Mouse (Mus musculus): ENCODE results near the gene Lenep.

The Lenep gene

DNA sequence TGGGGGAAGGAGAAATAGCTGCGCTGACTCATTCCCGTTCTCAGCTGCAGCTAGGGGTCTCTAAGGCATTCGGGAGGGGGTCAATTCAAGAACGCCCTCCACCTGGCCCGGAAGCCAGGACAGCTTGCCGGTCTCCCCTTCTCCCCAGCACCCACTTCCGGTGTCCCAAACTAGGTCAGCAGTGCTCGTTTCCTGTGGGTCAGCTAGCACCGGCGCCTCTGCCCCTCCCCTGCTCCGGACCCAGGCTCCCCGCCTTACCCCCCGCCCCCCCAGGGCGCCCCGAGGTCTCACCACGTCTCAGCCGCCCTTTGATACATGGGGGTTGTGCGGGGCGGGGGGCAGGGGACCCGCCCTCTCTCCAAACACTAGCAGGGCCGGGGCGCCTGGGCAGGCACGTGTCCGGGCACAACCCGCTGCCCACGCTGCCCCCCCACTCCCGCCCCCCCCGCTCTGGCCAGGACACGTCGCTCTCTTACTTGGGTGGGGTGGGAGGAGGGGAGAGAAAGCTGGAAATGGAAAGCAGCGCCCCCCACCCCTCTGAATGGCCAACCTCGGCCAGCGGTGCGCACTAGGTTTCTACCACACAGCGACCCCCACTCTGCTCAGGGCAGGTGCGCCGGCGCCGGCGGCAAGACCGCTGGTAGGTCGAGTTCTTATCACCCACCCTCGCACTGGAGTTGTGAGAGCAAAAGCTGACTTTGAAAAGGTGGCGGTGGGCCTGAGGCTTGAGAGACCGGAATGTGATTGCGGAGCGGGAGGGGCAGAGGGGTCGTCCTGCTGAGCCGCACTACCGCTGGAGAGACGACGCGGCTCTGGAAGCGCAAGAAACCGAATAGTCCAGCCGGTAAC, 10.7 kb downstream of the Lenep start:
- DNase-seq (ENCODE audit: low spot score), result peak; percentile 66

DNA sequence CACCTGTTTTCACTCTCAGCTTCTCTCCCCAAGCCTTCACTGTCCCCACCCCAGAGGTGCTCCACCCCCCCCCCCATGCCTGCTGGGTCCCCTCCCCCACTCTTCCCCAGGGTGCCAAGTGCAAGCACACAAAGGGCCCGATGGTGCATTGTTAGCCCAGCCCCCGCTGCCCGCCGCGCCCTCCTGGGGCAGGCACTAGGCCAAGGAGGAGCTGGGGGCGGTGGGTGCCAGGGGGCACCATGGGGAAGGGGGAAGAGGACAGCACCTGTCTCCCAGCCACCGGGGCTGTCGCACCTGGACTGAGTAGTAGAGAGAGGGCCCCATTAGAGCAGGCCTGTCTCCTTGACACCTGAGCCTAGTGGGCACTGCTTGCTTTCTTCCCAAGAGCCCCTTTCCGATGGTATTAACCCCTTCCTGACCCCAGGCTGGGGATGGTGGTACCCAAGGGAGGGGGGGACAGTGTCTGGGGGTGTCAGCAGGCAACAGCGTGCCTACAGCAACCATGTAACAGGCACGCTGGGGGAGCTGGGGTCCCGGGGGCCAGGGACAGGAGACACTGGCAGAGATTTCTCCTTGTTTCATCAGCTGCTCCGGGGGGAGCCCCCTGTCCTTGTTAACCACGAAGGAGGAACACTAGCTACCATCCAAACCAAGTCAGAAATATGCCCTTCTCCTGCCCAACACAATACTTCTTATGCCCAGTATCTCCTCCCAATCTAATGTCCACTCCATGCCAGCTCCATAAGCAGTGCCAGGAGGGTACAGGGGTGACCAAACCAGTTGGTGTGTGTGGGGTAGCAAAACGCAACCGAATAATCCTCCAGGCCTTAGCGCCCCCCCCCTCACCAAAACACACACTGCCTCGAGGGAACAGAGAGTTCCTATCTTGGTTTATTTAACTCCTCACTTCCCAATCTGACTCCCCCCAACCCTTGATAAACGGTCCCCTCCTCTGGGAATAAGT, 11.6 kb downstream of the Lenep start:
- peak; percentile 13 for DNase-seq (ENCODE audit: low spot score)

DNA sequence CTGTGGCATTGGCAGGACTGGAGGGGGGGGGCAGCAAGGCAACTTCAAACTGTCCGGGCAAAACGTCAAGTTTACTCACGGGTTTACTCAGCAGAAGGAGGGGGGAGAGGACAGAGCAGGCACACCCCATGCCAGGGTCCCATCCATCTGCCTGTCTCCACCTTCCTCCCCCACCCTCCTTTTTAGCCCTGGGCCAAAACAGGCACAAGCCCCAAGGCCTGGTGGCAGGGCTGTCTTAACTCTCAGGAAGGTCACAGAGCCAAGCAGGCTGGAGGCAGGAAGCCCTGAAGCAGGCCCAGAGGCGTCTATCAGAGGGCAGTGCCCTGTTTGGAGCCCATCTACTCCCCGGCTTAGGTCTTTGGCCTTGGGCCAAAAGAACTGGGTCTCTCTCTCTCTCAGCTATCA, 12.5 kb downstream of the Lenep start:
- DNase-seq (ENCODE audit: low spot score), result no peak

DNA sequence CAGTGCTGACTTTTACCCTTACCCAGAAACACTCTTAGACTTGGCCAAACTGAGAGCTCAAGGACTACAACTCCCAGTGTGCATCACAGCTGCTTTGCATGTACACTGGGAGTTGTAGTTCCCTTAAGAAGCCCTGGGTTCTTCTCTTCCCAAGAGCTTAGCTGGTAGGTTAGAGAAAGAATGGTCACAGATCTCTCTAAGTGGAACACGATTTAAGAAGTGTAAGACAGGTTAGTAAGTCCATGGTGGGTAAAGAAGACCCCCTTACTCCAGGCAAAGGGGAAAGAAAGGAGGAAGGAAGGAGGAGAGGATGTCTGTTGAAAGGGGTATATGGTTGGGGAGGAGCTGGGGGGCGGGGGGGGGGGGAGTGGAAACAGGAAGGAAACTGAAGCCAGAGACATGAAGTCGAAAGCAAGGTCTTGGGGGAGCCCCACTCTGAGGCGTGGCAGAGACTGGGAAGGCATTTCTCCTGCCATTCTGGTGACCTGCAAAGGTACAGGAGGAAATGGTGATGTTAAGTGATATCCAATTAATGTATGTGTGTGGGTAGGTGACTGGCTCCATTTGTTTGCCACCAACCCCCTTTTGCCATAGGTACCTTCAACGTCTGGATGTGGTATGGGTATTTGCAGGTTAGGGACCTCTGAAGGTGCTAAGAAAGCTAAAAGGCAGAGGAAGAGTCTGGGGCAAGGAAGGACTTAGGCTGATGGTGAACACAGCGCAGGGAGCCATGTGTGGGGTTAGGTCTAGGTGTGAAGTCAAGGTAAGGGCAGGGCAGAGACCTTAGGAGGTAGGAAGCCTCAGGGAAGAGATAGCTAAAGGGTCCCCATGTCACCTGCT, 13.5 kb downstream of the Lenep start:
- DNase-seq (ENCODE audit: low spot score), result peak; percentile 53

DNA sequence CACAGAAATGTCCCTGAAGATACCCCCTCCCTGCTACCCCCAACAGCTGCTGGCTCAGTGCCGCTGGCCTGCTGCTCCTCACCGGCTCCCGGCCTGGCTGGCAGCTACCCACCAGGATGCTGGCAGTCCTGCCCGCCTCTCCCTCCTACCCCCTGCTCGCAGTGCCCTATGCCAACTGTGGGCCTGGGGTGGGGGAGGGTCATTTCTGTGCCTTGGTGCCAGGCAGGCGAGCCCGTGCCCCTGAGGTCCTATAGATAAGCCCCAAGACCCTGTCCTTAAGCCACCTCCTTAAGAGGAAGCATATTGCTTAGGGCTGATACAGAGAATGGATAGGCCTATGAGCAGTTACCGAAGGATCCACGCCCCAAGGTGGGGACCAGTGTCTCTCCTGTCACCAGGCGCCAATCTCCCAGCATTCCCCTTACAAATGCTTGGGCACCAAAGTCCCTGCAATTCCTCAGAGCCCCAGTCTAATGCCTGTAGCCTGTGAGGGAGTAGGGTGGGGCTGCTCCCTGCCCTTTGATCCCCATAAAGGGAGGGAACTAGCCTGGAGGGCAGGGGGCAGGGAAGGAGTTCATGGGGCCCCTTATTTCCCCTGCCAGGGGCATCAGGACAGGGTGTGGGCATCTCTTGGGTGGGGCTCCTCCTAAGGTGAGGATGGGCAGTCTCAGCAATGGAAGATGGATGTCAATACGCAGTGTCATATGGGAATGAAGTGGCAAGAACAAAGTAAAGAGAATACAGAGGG, 14.3 kb downstream of the Lenep start:
- no peak for DNase-seq (ENCODE audit: low spot score)

DNA sequence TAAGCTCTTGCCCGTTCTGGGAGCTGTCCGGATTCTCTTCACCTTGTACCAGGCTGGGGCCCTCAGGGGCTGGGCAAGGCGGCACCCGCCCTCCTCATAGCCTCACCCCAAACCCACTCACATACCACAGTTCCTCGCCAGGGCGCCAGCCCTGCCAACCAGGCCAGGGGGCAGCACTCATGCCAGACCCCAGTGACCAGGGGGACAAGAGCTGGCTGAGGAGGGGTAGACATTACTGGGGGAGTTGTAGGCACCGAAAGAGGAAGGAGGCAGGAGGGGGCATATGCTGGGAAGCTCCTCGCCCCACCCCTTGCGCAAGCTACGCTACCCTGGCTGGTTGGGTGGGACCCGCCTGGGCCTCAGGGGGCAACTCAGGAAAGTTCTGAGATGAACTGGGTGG, 15.0 kb downstream of the Lenep start:
- DNase-seq (ENCODE audit: low spot score), result no peak

DNA sequence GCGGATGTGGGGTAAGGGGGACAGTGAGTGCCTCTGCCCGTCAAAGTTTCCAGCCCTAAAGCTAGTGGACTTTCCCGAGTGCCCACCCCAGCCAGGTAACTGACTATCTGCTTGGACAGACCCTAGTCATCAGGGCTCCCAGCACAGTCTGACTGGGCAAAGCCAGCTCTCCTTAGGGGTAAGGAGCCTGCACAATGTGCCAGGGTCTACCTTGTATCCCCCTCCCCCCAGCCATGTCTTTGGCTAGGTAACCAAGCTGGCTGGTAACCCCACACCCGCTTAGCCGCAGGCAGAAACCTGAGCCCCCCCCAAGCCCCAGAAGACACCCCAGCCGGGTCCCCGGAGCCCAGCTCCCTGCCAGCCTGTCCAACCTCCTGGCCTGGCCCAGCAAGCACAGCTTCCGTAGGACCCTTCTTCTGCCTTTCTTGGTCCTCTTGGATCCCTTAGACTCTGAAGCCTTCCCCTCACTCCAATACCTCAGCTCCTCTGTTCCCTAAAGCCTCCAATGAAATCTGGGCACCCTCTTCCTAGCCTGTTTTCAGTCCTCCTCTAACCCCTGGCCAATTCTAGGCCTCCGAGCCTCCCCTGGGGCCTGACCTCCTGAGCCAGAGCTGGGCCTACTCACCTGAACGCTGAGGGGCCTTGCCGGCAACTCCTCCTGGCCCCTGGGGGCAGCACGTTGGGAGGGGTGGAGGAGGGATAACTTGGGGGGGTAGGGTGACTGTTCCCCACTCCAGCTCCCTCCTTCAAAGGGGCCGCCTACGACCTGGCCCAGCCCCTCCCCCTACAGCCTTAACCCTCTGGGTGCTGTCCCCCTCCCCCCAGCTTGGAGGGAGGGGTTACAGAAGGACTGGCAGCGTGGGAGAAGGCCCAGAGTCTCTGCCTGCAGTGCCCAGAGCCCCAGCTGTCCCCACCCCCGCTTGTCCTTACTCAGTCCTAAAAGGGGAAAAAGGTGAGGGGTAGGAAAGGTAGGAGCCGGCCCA, 15.9 kb downstream of the Lenep start:
- DNase-seq (ENCODE audit: low spot score), result no peak

DNA sequence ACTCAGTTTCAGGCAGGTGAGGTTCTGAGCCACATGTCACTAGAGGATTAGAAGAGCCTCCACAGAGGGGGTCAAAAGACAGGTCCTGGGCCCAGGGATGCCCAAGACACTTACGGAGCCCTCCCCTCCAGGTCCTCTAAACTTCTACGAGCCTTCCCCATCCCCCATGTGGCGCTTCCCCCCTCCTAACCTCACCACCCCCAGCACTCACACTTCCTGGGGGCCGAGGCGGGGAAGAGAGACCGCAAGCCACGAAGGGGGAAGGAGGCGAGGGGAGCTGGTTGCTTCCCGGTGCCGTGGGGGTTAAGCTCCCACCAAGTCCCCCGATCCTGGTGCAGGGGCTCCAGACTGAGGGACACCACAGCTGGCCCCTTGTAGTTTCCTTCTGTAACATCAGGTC, 17.1 kb downstream of the Lenep start:
- DNase-seq (ENCODE audit: low spot score), result no peak

DNA sequence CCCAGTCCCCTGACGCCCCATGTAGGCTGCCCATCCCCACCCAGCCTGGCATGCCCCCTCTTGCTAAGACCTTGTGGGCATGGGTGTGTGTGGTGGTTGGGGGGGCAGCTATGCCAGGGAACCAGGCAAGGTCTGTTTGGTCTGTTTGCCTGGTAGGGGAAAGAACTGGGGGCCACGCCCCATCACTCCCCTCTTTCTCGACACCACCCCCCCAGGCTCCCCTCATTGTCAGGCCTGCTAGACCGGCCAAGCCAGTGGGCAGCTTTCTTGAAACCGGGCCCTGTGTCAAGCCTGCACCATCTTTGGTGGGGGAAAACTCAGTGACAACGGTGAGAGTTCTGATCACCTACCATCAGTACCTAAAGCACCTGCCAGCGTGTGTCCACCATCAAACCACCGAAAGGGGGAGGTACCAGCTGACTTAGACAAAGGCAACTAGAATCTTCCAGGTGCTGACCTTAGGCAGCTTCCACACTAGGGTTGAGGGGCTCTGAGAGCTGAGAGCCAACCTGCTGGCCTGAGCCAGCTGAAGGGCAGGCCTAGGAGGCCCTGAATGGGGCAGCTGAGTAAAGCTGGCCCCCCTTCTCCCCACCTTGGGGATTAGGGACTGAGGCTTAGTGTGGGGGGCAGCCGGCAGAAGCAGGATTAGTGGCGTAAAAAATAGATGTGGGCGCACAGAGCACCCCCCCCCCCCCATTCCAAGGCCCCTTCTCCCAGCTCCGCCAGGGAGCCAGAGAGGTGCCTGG, 18.1 kb downstream of the Lenep start:
- no peak for DNase-seq (ENCODE audit: low spot score)

DNA sequence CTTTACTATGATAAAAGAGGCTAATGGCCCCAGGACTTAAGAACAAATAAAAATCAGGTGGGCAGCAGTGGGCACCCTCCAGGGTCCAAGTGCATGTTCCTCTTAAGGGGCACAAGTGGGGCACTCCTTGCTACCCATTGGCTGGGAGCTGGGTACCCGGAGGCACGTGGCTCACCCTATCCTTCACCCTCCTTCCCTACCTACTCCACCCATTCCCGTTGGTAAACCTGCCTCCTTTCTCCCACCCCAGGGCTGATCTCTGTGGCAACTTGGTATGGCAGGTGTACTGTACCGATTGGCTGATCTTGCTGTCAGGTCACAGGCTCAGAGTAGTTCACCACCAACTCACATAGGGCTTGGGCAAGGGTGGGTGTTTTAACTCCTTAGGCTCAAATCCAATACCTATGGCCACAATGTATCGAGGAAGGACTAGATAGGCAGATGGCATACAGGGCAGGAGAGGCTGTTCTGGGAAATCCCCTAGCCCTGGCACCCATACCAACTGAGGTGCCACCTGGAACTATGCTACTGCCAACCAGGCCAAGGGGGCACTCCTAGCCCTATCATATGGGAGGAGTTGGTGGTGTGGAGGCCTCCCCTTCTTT, 18.8 kb downstream of the Lenep start:
- DNase-seq (ENCODE audit: low spot score), result no peak

DNA sequence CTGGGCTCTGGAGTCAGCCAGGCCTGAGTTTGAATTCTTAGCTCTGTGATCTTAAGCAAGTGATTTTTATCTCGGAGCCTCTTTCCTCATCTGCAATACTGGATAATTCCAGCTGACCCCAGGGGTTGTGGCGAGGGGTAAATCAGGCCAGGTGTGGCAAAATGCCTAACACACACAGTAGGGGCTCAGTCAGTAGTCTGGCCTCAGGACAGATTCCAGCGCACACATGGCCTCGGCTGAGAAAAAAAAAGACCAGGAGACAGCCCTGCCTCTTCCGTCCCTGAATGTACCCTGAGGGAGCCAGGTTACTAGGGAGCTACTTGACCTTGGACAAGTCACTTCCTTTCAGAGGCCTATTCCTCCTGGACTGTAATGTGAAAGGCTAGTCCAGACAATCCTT, 19.6 kb downstream of the Lenep start:
- DNase-seq (ENCODE audit: low spot score), result no peak

DNA sequence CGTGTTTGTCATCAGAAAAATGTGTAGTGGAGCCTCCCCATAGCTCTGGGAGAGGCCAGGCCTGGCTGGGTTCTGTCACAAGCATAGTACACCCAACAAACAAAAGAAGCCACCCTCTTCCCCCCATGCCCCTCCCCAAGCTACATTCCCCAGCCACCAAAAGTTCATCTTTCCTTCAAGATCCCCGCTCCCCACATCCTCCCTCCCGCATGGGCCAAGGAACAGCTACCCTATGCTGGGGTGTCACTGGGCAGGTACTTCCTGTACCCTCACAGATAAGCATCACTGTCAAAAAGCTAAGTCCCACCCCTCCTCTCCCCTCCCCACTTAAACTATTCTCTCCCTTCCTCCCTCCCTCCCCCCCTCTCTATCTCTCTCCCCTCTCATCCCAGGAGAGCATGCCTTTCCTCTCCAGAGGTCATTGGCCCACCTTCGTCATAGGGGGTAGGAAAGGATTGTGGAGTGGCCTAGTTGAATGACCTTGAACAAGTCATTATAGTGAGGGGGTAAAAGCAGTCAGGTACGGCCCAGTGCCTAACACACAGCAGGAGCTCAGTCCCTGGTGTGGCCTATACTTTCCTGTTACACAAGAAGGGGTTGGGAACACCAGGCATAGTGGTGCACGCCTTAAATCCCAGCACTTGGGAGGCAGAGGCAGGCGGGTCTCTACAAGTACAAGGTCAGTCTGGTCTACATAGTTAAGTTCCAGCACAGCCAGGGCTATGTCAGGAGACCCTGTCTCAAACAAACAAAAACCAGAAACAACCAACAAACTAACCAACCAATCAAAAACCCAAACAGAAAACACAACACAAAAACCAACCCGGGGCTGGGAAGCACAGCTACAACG, 20.3 kb downstream of the Lenep start:
- no peak for DNase-seq (ENCODE audit: low spot score)

DNA sequence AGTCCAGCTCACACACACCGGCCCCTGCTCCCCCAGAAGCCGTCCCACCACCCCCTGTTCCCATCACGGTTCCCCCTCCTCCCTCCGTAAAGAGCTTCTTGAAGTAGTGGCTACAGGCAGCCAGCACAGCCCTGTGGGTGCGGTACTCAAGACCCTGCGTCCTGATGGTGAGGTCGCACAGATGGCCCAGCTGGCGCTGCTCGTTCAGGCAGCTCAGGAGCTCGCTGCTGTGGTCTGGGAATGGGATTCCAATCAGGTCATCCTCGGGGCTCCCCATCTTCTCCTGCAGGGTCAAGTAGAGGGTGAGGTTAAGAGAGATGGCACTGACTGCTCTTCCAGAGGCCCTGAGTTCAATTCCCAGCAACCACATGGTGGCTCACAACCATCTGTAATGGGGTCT, 21.4 kb downstream of the Lenep start:
- DNase-seq (ENCODE audit: low spot score), result no peak

DNA sequence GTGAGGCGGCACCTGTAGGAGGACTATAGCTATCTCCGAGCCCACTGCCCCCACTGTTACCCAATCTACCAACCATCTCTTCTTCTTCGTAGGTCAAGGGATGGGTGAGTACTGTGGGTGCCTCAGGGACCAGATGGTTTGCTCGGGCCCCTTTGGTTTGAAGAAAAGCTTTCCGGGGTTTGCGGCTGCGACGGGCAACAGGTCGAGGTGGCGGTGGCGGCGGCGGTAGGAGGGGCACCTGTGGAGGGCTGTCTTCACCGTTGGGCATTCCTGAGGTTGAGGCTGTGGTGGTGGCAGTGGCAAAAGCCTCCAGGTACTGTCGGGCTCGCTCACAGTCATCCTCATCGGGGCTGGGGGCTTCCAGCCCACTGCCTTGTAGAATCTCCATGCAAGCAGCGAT, 21.9 kb downstream of the Lenep start:
- DNase-seq (ENCODE audit: low spot score), result no peak

DNA sequence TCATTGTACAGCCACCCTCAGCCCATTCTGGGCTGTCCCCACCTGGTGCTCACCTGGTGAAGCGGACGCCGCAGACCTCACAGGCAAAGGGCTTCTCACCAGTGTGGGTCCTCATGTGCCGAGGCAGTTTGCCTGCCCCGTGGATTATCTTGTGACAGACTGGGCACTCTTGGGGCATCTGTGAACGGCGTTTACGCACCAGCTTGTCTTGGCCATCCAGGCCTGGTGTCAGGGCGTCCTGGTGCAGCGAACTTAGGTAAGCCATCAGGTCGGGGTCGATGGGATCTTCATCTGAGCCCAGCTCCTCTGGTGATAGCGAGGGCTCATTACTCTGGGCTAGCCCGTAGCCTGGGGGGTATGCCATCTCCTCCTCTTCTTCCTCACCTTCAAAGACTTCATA, 22.3 kb downstream of the Lenep start:
- no peak for DNase-seq (ENCODE audit: low spot score)

DNA sequence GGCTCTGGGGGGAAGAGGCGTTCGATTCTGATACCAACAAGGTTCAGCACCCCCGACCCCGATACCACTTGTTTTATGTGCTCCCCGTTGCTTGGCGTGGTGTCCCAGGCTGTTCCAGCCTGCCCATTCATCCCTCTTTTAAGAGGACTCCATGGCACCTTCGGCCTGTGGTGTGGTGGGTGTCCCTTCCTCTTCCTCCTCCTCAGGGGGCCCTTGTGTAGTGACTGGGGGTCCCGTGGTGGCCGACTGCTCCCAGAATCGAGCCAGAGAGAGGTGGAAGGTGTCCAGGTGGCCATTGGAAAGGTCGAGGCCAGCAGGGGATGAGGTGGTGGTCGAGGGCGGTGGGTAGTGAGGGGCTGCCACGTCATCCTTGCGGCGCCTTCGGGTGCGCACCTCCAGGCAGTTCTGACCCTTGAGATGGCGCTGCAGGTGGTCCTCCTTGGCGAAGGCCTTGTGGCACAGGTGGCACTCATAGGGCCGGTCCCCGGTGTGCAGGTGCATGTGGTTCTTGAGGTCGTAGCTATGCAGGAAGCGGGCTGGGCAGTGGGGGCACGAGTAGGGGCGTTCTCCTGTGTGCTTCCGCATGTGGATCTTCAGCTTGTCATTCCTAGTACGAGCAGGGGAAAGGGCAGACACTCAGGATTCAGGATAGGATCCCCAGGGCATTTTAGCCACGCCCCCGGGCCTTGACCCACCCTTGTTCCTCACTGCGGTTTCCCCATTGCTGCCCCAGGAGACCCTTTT, 23.0 kb downstream of the Lenep start:
- no peak for DNase-seq (ENCODE audit: low spot score)

DNA sequence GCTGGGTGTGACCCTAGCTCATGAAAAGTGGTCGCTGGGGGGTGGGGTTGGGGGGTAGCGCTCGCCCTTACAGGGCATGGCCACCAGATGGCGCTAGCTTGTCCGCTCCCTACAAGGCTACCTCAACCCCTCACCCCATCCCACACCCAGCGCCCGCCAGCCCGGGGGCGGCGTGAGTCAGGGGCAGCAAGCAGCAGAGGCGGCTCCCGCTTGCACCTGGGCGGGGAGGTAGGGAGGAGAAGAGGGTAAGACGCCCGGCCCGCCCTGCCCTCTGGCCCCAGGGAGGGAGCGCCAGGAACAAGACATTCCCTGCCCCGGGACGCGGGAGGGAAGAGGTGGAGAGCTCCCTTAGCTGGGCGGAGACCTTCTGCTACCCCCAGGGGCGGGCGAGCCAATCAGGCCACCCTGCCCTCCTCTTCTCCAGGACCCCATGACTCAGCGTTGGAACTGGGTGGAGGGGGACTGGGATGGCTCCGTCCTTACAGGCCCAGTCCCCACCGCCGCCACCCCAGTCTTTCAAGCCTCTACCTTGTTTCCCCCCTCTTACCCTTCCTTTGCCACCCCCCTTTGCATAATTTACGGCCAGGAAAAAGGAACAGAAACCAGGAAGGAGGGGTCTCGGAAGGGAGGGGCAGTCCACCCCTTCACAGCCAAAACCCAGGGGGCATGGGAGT, 24.1 kb downstream of the Lenep start:
- peak; percentile 93 for DNase-seq (ENCODE audit: low spot score)
